Mouse (Mus musculus) spleen, adult 2 months (tissue): Measurements from ENCODE around the gene Tor2a.
A peak's percentile ranks its signal among the peaks of the same experiment; 100 is the strongest.

Experiments
- CTCF ChIP-seq: fragments of 200-500 bp; IDR thresholded peaks from 2 replicates; pipeline ENCODE4 v1.5.1; 2011; ENCODE audit warnings: mild to moderate bottlenecking, inconsistent platforms; ENCODE audit not compliant: insufficient read depth, insufficient read length, insufficient replicate concordance; ENCODE audit errors: extremely low read depth
- POLR2A ChIP-seq: fragments of 200-500 bp; IDR thresholded peaks from 2 replicates; pipeline ENCODE4 v1.6.1; 2011; ENCODE audit warnings: low read depth, low read length, inconsistent platforms

- TF ChIP-seq POLR2A: peak; percentile 26; the same call in 1 of the 2 replicates
- TF ChIP-seq CTCF: no peak
Observed at GRCm38 (mm10) chr2:32712586-32712933, 44.5 kb upstream of the Tor2a start.
